Mouse (Mus musculus): ENCODE measurements at regions not wholly inside any gene's neighbourhood (a gene's known extent, or its start where the extent isn't known, plus 50 kb on each side); places are given as distances from the start of the nearest gene placed in this dataset.

DNA sequence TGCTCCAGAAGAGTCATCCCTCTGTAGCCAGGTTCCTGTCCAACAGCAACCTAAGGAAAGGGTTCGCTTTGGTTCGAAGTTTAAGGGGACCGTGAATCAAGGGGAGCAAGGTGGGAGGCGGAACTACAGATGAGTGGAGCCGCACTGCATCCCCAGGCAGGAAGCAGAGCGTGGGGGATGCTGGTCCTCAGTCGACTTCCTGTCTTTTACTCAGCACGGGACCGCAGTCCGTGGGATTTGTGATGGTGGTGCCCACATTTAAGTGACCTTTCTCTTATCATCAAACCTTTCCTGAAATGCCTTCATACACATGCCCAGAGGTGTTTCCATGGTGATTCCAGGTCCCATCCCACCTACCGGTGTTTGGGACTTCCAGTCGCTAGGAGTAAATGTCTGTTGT, 278.2 kb downstream of the 3100002H09Rik start:
- Histone ChIP-seq H3K36me3 (ENCODE audit: control insufficient read depth, insufficient read depth, low read length) (no peaks in the 10 kb centered on the region), H3K4me2 (ENCODE audit: low read depth, low read length) (no peak overlapping the region), H3K9me3 (ENCODE audit: control insufficient read depth, low read length) (no peaks in the 10 kb centered on the region), H3K4me1 (ENCODE audit: control insufficient read depth, insufficient read depth, low read length) (no peaks in the 10 kb centered on the region), H3K27ac (ENCODE audit: low read depth, low read length) (no peak overlapping the region), H3K9ac (replicated peaks; ENCODE audit: low read depth, low read length) (no peak overlapping the region), H3K27me3 (ENCODE audit: control insufficient read depth, insufficient read depth, low read length) (no peaks in the 10 kb centered on the region), H3K4me3 (ENCODE audit: low read depth, low read length) (no peak overlapping the region)
- 93% methylated on average over 12 of the region's 12 CpGs for WGBS
- no peak for ATAC-seq (ENCODE audit: low read depth)

DNA sequence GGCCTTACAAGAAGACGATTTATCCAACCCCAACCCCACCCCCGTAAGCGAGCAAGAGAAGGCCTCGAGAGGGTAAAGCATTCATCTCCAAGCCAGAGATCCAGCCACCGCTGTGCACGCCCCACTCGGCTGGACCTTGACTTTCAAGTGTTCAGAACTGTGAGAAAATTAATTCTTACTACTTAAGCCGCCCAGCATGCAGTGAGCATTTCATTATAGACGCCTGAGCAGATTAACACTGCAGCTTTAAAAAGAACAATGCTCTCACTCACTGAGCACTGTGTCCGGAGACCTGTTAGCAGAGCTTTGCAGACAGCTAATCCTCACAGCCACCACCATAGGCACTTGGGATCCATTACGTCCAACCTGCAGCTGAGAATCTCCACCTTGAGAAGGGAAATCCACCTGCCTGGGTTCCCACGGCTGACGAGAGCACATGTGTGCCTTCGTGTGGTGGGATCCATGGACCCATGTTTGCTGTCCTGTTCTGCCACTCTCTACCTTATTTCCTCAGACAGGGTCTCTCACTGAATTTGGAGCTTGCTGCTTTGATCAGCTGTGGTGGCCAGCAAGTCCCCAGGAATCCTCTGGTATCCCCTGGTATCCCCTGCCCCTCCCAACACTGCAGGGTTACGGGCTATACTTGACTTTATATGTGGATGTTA, 281.4 kb downstream of the 3100002H09Rik start:
- Histone ChIP-seq H3K27me3 (ENCODE audit: control insufficient read depth, insufficient read depth, low read length) (no peaks in the 10 kb centered on the region), H3K36me3 (ENCODE audit: control insufficient read depth, insufficient read depth, low read length) (no peaks in the 10 kb centered on the region), H3K4me1 (ENCODE audit: control insufficient read depth, insufficient read depth, low read length) (no peaks in the 10 kb centered on the region), H3K4me3 (ENCODE audit: low read depth, low read length) (no peak overlapping the region), H3K9ac (replicated peaks; ENCODE audit: low read depth, low read length) (no peak overlapping the region), H3K4me2 (ENCODE audit: low read depth, low read length) (no peak overlapping the region), H3K9me3 (ENCODE audit: control insufficient read depth, low read length) (no peaks in the 10 kb centered on the region; the same call in 1 of the 2 replicates), H3K27ac (ENCODE audit: low read depth, low read length) (no peak overlapping the region)
- WGBS: 50% methylated on average over 15 of the region's 15 CpGs
- no peak for ATAC-seq (ENCODE audit: low read depth)

DNA sequence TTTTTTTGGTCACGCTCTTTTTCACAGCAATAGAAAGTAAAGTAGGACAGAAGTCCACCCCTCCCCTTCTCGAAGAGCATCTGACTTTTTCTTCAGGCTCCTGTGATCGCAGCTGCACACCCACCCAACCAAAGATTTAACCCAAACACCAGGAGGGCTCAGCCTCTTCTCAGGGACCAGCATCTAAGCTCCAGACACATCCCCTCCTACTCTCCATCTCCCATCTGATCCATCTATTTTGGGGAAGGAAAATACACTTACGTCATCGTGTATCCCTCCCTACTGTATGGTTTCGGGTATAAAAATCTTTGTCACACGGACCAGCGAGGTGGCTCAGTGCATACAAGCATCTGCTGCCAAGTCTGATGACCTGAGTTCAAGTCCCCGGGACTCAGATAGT, 284.3 kb downstream of the 3100002H09Rik start:
- no peak for ATAC-seq (ENCODE audit: low read depth)
- Histone ChIP-seq H3K4me3 (ENCODE audit: low read depth, low read length) (no peak overlapping the region), H3K27me3 (ENCODE audit: control insufficient read depth, insufficient read depth, low read length) (no peaks in the 10 kb centered on the region), H3K9ac (replicated peaks; ENCODE audit: low read depth, low read length) (no peak overlapping the region), H3K27ac (ENCODE audit: low read depth, low read length) (no peak overlapping the region), H3K36me3 (ENCODE audit: control insufficient read depth, insufficient read depth, low read length) (no peaks in the 10 kb centered on the region), H3K9me3 (ENCODE audit: control insufficient read depth, low read length) (no peaks in the 10 kb centered on the region; the same call in 1 of the 2 replicates), H3K4me1 (ENCODE audit: control insufficient read depth, insufficient read depth, low read length) (no peaks in the 10 kb centered on the region), H3K4me2 (ENCODE audit: low read depth, low read length) (no peak overlapping the region)
- WGBS: 88% methylated on average over 9 of the region's 9 CpGs

DNA sequence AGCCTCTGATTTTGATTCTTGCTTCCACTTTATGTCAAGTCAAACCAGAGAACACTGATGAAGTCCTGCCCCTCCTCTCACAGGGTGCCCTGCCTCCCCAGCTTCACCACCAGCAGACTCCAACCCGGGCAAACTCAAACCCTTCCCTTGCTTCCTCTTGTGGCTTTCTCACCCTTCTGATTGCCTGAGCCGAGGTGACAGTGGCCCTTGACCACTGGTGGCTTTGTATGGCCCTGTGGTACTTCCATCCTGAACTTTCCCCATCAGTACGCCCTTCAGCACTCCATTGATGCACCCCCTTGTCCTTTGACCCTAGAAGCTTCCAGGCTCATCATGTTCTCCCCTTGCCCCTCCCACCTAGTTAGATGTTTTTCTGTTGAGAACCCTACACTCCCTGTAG, 287.0 kb downstream of the 3100002H09Rik start:
- 69% methylated on average over 3 of the region's 3 CpGs for WGBS
- Histone ChIP-seq H3K9me3 (ENCODE audit: control insufficient read depth, low read length) (no peaks in the 10 kb centered on the region; the same call in 1 of the 2 replicates), H3K4me3 (ENCODE audit: low read depth, low read length) (no peak overlapping the region), H3K4me2 (ENCODE audit: low read depth, low read length) (no peak overlapping the region), H3K27ac (ENCODE audit: low read depth, low read length) (no peak overlapping the region), H3K36me3 (ENCODE audit: control insufficient read depth, insufficient read depth, low read length) (no peaks in the 10 kb centered on the region), H3K9ac (replicated peaks; ENCODE audit: low read depth, low read length) (no peak overlapping the region), H3K4me1 (ENCODE audit: control insufficient read depth, insufficient read depth, low read length) (no peaks in the 10 kb centered on the region), H3K27me3 (ENCODE audit: control insufficient read depth, insufficient read depth, low read length) (no peaks in the 10 kb centered on the region)
- ATAC-seq (ENCODE audit: low read depth): no peak

DNA sequence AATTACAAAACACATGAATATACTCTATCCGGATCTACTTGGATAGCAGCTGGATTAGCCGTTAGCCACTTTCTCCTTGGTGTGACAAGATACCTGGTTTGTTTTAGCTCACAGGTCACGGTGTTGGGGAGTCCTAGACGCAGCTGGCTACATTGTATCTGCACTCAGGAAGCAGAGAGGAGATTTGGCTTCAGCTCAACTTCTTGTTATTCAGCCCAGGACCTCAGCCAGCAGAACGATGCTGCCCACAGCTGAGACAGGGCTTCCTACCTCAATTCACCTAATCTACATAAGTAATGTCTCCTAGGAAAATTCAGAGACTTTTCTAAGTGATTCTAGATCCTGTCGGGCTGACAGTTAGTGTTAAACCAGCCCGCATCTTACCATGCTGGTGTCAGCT, 289.4 kb downstream of the 3100002H09Rik start:
- Histone ChIP-seq H3K9me3 (ENCODE audit: control insufficient read depth, low read length) (no peaks in the 10 kb centered on the region; the same call in 1 of the 2 replicates), H3K27me3 (ENCODE audit: control insufficient read depth, insufficient read depth, low read length) (no peaks in the 10 kb centered on the region)

DNA sequence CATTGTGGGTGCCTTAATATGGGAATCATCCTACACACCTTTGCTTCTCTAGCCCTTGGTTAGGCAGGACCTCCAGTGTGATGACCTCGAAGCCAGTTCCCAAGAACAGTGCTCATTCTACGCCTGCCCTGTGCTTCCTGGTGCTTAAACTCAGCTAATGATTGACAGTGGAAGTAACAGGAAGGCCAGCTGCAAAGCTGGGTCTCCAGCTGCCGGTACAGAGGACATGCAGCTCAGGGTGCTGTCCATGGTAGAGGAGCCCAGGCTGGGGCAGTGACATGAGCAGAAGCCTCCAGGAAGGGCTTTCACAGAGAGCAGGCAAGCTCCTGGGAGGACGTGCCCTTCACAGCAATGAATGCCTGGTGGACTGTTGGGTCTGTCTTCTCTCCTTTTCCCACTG, 293.6 kb downstream of the 3100002H09Rik start:
- Histone ChIP-seq H3K27me3 (ENCODE audit: control insufficient read depth, insufficient read depth, low read length) (no peaks in the 10 kb centered on the region), H3K36me3 (ENCODE audit: control insufficient read depth, insufficient read depth, low read length) (no peaks in the 10 kb centered on the region), H3K4me2 (ENCODE audit: low read depth, low read length) (no peak overlapping the region), H3K9ac (replicated peaks; ENCODE audit: low read depth, low read length) (no peak overlapping the region), H3K9me3 (ENCODE audit: control insufficient read depth, low read length) (no peaks in the 10 kb centered on the region), H3K4me3 (ENCODE audit: low read depth, low read length) (no peak overlapping the region), H3K27ac (ENCODE audit: low read depth, low read length) (no peak overlapping the region), H3K4me1 (ENCODE audit: control insufficient read depth, insufficient read depth, low read length) (no peaks in the 10 kb centered on the region)
- ATAC-seq (ENCODE audit: low read depth): no peak
- 40% methylated on average over 4 of the region's 4 CpGs for WGBS

More for the DNA sequence above, 289.4 kb downstream of the 3100002H09Rik start:
- Histone ChIP-seq H3K27ac (ENCODE audit: low read depth, low read length) (no peak overlapping the region), H3K4me3 (ENCODE audit: low read depth, low read length) (no peak overlapping the region), H3K9ac (replicated peaks; ENCODE audit: low read depth, low read length) (no peak overlapping the region), H3K4me1 (ENCODE audit: control insufficient read depth, insufficient read depth, low read length) (no peaks in the 10 kb centered on the region), H3K4me2 (ENCODE audit: low read depth, low read length) (no peak overlapping the region), H3K36me3 (ENCODE audit: control insufficient read depth, insufficient read depth, low read length) (no peaks in the 10 kb centered on the region)
- WGBS: 58% methylated on average over 7 of the region's 7 CpGs
- ATAC-seq (ENCODE audit: low read depth): no peak

DNA sequence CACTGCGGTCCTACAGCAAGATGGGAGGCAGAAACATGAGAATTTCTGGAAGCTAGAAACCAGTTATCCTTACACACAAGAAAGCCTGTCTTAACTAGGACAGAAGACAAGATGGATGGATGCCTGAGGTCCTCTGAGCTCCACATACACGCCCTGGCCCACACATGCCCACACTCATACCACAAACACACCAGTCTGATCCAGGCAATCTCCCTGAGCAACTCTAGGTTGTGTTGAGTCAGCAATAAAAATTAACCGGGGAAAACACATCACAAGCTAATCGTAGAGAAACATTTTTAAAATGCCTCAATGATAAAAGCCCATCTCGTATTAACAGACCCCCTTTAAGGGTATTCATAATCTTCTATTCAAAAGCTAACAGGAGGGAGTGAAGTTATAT, 298.9 kb downstream of the 3100002H09Rik start:
- no peak overlapping the region for H3K4me3 ChIP-seq (ENCODE audit: low read depth, low read length)
- no peak for ATAC-seq (ENCODE audit: low read depth)
- 79% methylated on average over 5 of the region's 5 CpGs for WGBS
- no peaks in the 10 kb centered on the region for H3K36me3 ChIP-seq (ENCODE audit: control insufficient read depth, insufficient read depth, low read length)
- H3K27me3 ChIP-seq (ENCODE audit: control insufficient read depth, insufficient read depth, low read length): no peaks in the 10 kb centered on the region
- H3K4me2 ChIP-seq (ENCODE audit: low read depth, low read length): no peak overlapping the region
- H3K9me3 ChIP-seq (ENCODE audit: control insufficient read depth, low read length): no peaks in the 10 kb centered on the region
- H3K9ac ChIP-seq (replicated peaks; ENCODE audit: low read depth, low read length): no peak overlapping the region
- 0 out of 2 replicates have a peak, but pooled peaks cover 5% of the 10 kb centered on the region for H3K4me1 ChIP-seq (ENCODE audit: control insufficient read depth, insufficient read depth, low read length)
- no peak overlapping the region for H3K27ac ChIP-seq (ENCODE audit: low read depth, low read length)

DNA sequence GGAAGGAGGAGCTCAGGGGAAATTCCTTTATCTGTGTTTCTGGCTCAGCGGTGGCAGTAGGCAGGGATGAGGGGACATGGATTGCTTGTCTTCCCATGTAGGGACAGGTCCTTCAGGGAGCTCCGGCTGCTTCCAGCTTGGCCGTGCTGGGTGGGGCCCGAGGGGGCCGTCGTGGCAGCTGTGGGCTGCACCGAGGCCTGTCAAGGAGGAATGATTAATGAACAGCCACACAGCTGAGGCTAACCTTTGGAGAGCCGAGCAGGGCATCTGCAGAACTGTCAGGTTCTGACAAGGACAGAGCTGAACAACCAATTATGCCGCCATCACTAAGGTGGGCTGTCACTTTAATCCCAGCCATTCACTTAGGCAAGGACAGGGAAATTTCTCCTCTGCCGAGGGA, 300.0 kb downstream of the 3100002H09Rik start:
- no peak overlapping the region for H3K4me3 ChIP-seq (ENCODE audit: low read depth, low read length)
- H3K4me2 ChIP-seq (ENCODE audit: low read depth, low read length): no peak overlapping the region
- peak; percentile 58; the same call in 1 of the 2 replicates for ATAC-seq (ENCODE audit: low read depth)
- 0 out of 2 replicates have a peak, but pooled peaks cover 5% of the 10 kb centered on the region for H3K4me1 ChIP-seq (ENCODE audit: control insufficient read depth, insufficient read depth, low read length)
- H3K27me3 ChIP-seq (ENCODE audit: control insufficient read depth, insufficient read depth, low read length): no peaks in the 10 kb centered on the region
- 18% methylated on average over 10 of the region's 10 CpGs for whole genome bisulfite sequencing
- H3K9me3 ChIP-seq (ENCODE audit: control insufficient read depth, low read length): no peaks in the 10 kb centered on the region
- no peak overlapping the region for H3K27ac ChIP-seq (ENCODE audit: low read depth, low read length)
- H3K9ac ChIP-seq (replicated peaks; ENCODE audit: low read depth, low read length): no peak overlapping the region
- H3K36me3 ChIP-seq (ENCODE audit: control insufficient read depth, insufficient read depth, low read length): no peaks in the 10 kb centered on the region

DNA sequence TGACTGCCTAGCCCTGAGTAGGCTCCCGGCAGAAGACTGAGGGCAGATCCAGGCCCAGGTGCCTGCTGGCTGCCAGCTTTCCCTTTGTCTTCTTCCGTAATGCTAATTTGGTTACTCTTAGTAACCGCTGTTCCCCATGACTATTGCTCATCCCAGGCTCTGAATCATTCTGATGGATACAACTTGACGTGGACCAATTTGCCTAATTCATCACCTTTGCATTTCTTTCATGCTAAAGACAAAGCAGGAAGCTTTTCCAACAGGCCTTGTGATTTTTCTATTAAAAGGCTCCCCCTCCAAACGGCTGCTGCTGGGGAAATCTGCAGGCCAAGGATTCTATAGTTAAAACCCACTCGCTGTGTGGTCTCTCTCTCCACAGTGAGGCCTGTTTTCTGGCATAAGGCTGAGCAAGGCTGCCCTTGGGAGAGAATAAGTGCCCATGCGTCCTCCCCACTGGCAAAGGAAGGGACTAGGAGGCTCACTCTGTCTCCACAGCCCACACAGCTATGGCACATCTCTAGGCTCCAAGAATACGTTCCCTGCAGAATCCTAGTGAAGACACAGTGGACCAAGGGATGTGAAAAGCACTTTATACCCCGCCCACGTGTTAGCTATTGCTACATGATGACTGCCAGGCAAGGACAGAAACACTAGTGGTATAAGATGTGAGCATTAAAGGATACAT, 304.6 kb downstream of the 3100002H09Rik start:
- Histone ChIP-seq H3K36me3 (ENCODE audit: control insufficient read depth, insufficient read depth, low read length) (no peaks in the 10 kb centered on the region), H3K4me1 (ENCODE audit: control insufficient read depth, insufficient read depth, low read length) (0 out of 2 replicates have a peak, but pooled peaks cover 5% of the 10 kb centered on the region), H3K4me3 (ENCODE audit: low read depth, low read length) (no peak overlapping the region), H3K27ac (ENCODE audit: low read depth, low read length) (no peak overlapping the region), H3K27me3 (ENCODE audit: control insufficient read depth, insufficient read depth, low read length) (no peaks in the 10 kb centered on the region), H3K9ac (replicated peaks; ENCODE audit: low read depth, low read length) (no peak overlapping the region), H3K9me3 (ENCODE audit: control insufficient read depth, low read length) (no peaks in the 10 kb centered on the region), H3K4me2 (ENCODE audit: low read depth, low read length) (no peak overlapping the region)
- 45% methylated on average over 10 of the region's 10 CpGs for WGBS
- ATAC-seq (ENCODE audit: low read depth): no peak

Data from neural tube, embryonic 14.5 days (tissue).